Mouse (Mus musculus): ENCODE results near the gene Med29. TPM values are rescaled to one million over a fixed set of nuclear protein-coding genes. Genes with fewer than 3 reads are reported as not detected.

Med29 gene
- polyA plus RNA-seq, 1 experiment = 30.8 TPM

- DNase-seq (ENCODE audit: low spot score) = no peak
Measured at GRCm38 (mm10) chr7:28354596-28354995, 37.9 kb downstream of the Med29 start.

GRCm38 (mm10) chr7:28354113-28354581 lies 38.4 kb downstream of the Med29 start:
- no peak for DNase-seq (ENCODE audit: low spot score)

- no peak for DNase-seq (ENCODE audit: low spot score)
Measured at GRCm38 (mm10) chr7:28353267-28353666, 39.2 kb downstream of the Med29 start.

GRCm38 (mm10) chr7:28351676-28352191 lies 40.8 kb downstream of the Med29 start:
- no peak for DNase-seq (ENCODE audit: low spot score)

GRCm38 (mm10) chr7:28350155-28350883 lies 42.2 kb downstream of the Med29 start, which contains the start of gene Rps16:
Gene Rps16 (plus strand): TSS chr7:28350652.
- DNase-seq (ENCODE audit: low spot score) = peak; percentile 99

- DNase-seq (ENCODE audit: low spot score) = no peak
Measured at GRCm38 (mm10) chr7:28348601-28349000, 43.9 kb downstream of the Med29 start.

- no peak for DNase-seq (ENCODE audit: low spot score)
Measured at GRCm38 (mm10) chr7:28347746-28348145, 44.8 kb downstream of the Med29 start.

GRCm38 (mm10) chr7:28344637-28345036 lies 47.9 kb downstream of the Med29 start:
- DNase-seq (ENCODE audit: low spot score) = no peak

- DNase-seq (ENCODE audit: low spot score) = no peak
Measured at GRCm38 (mm10) chr7:28341381-28341780, 51.1 kb downstream of the Med29 start.

- no peak for DNase-seq (ENCODE audit: low spot score)
Measured at GRCm38 (mm10) chr7:28339213-28339917, 53.1 kb downstream of the Med29 start.

GRCm38 (mm10) chr7:28338108-28338998 lies 54.2 kb downstream of the Med29 start, which contains the start of gene Supt5:
Gene Supt5 (minus strand): TSS chr7:28338746.
- DNase-seq (ENCODE audit: low spot score) = peak; percentile 90

Other genes with a start within 250 kb of the Med29 start
- 88.9 and 108 TPM in 2 replicates for gene Fbl, start 223.0 kb downstream of the Med29 start, polyA plus RNA-seq (2012; rRNA removed)
- 11.7 and 17.6 TPM in 2 replicates for gene Dyrk1b, start 213.2 kb downstream of the Med29 start, polyA plus RNA-seq (2012; rRNA removed)
- 14.8 and 15.6 TPM in 2 replicates for gene Eid2, start 124.8 kb downstream of the Med29 start, polyA plus RNA-seq (2012; rRNA removed)
- 9.4 and 10.1 TPM in 2 replicates for gene Eid2b, start 115.0 kb downstream of the Med29 start, polyA plus RNA-seq (2012; rRNA removed)
- gene Selenov, start 101.5 kb downstream of the Med29 start, polyA plus RNA-seq (2012; rRNA removed) = 0.19 TPM in 1 of 2 replicates, not detected in the other
- gene Dll3, start 90.5 kb downstream of the Med29 start, polyA plus RNA-seq (2012; rRNA removed) = not detected in 2 replicates
- 33.7 and 41.8 TPM in 2 replicates for gene Timm50, start 80.6 kb downstream of the Med29 start, polyA plus RNA-seq (2012; rRNA removed)
- gene Supt5, start 54.0 kb downstream of the Med29 start, polyA plus RNA-seq (2012; rRNA removed) = 60.7 and 72.5 TPM in 2 replicates
- 1,939 and 2,023 TPM in 2 replicates for gene Rps16, start 42.1 kb downstream of the Med29 start, polyA plus RNA-seq (2012; rRNA removed)
- gene Plekhg2, start 20.1 kb downstream of the Med29 start, polyA plus RNA-seq (2012; rRNA removed) = 11.7 and 23.9 TPM in 2 replicates
- 33.5 and 34.1 TPM in 2 replicates for gene Zfp36, start 12.5 kb downstream of the Med29 start, polyA plus RNA-seq (2012; rRNA removed)
- 108 and 130 TPM in 2 replicates for gene Paf1, start 243 bp upstream of the Med29 start, polyA plus RNA-seq (2012; rRNA removed)
- 18.6 and 20.7 TPM in 2 replicates for gene Gmfg, start 44.7 kb upstream of the Med29 start, polyA plus RNA-seq (2012; rRNA removed)
- gene Lrfn1, start 59.3 kb upstream of the Med29 start, polyA plus RNA-seq (2012; rRNA removed) = 3.9 and 4.3 TPM in 2 replicates
- not detected in 2 replicates for gene Ifnl2, start 117.7 kb upstream of the Med29 start, polyA plus RNA-seq (2012; rRNA removed)
- gene Ifnl3, start 130.1 kb upstream of the Med29 start, polyA plus RNA-seq (2012; rRNA removed) = not detected in 2 replicates
- 0.27 TPM in 1 of 2 replicates, not detected in the other for gene Sycn, start 148.2 kb upstream of the Med29 start, polyA plus RNA-seq (2012; rRNA removed)
- 0.67 and 1.1 TPM in 2 replicates for gene Nccrp1, start 154.5 kb upstream of the Med29 start, polyA plus RNA-seq (2012; rRNA removed)
- gene Samd4b, start 205.4 kb upstream of the Med29 start, polyA plus RNA-seq (2012; rRNA removed) = 49.9 and 54.5 TPM in 2 replicates
- gene Pak4, start 205.5 kb upstream of the Med29 start, polyA plus RNA-seq (2012; rRNA removed) = 24.7 and 31.3 TPM in 2 replicates
- gene Acp7, start 238.6 kb upstream of the Med29 start, polyA plus RNA-seq (2012; rRNA removed) = not detected in 2 replicates